20 mouse cellular contexts compared by ENCODE assay signal in genomic region chr17:14745512-14745911, GRCm38 (mm10). TPM values are rescaled to one million over a fixed set of nuclear protein-coding genes. Genes with fewer than 3 reads are reported as not detected.
A peak's percentile ranks its signal among the peaks of the same experiment; 100 is the strongest.
DNase-seq lines count a peak whose midpoint lies in the region.
"Had no signal": no experiment of that assay in that cellular context is flagged by ENCODE, and none has a peak within 500 bp of the region (broad histone marks: within the 10 kb centered on the region; RNA-seq: fewer than 3 reads in every experiment).

No protein-coding gene starts in this region.

- H3K36me3 ChIP-seq in heart, embryonic 10.5 days = no peaks in the 10 kb centered on the region
- H3K36me3 ChIP-seq: G1E had no signal

- no peak overlapping the region for H3K27ac ChIP-seq in heart, embryonic 10.5 days

- H3K4me1 ChIP-seq in heart, embryonic 10.5 days = no peaks in the 10 kb centered on the region

- WGBS in heart, embryonic 10.5 days = 80% methylated on average over 3 of the region's 3 CpGs

- no peak overlapping the region for H3K4me3 ChIP-seq in heart, embryonic 10.5 days

- no peaks in the 10 kb centered on the region for H3K9me3 ChIP-seq in heart, embryonic 10.5 days
- H3K9me3 ChIP-seq: G1E had no signal

- intact Hi-C loops in heart, postnatal 14 days (cut with DNase I) = no loop called here

- DNase-seq in heart, adult 11 months = peak; percentile 76
- DNase-seq in heart, adult 9 months (ENCODE audit: low spot score in 2 of 2) = no peak
- DNase-seq in heart, embryonic 10.5 days (ENCODE audit: low spot score) = peak; percentile 59
- DNase-seq in heart, postnatal 14 days = no peak
- DNase-seq: adrenal gland, adult 2 months; adrenal gland, adult 8-10 months; adrenal gland, postnatal 10 days; adrenal gland, postnatal 14 days; adrenal gland, postnatal 25 days; adrenal gland, postnatal 36 days; B cell, adult 2 months; cerebellum, adult 11 months; cerebellum, adult 11-12 months; cerebellum, adult 18-20 months had no signal

- H3K27me3 ChIP-seq in heart, embryonic 10.5 days (ENCODE audit: insufficient read depth, poor library complexity, severe bottlenecking) = no peaks in the 10 kb centered on the region
- H3K27me3 ChIP-seq: CH12.LX, Patski had no signal

RNA-seq across cellular contexts. Expression of gene Thbs2, which starts 51.5 kb away (rescaled TPM):
- polyA plus RNA-seq in heart, embryonic 10.5 days (2016; fragmentation: Nextera tagmentation; extraction: Ambion mirVana) = 1.2 and 1.3 TPM in 2 replicates
- total RNA-seq in heart, postnatal 14 days (2021) = 10 to 100 TPM; 27.5 to 31.9 TPM
- total RNA-seq: MEL had no signal
- polyA plus RNA-seq: activated CD4-positive, CD25-positive, alpha-beta regulatory T cell, adult 4 months; CD4-positive, CD25-positive, alpha-beta regulatory T cell, adult 4 months; G1E had no signal

Comparison
In these comparisons a context has a peak if more than half of its experiments do, and no peak if none do; other contexts are left out.
1. DNase-seq: peak in heart, adult 11 months (single experiment) and heart, embryonic 10.5 days (single experiment); none in heart, adult 9 months (0 of 2) and heart, postnatal 14 days (0 of 2).